Mouse (Mus musculus) layer of hippocampus, adult 8-10 months (tissue): Measurements from ENCODE around the gene Olfr320. TPM values are rescaled to one million over a fixed set of nuclear protein-coding genes. Genes with fewer than 3 reads are reported as not detected.

Experiments
- total RNA-seq, 4 experiments: library from RNA; stranded (reverse); gene quantifications; 2 replicates each; pipeline ENCODE4 v1.2.4; 2022

Gene Olfr320
- total RNA-seq, 4 experiments from 2014 or later: not detected

Other genes starting within 250 kb of the Olfr320 start
- gene Gm12253, start 248.5 kb upstream of the Olfr320 start, total RNA-seq: not detected
- not detected for gene Lypd9, start 228.2 kb upstream of the Olfr320 start, total RNA-seq
- not detected for gene Olfr30, start 218.8 kb upstream of the Olfr320 start, total RNA-seq
- gene Olfr332, start 188.5 kb upstream of the Olfr320 start, total RNA-seq: not detected
- not detected for gene Olfr331, start 178.5 kb upstream of the Olfr320 start, total RNA-seq
- not detected for gene Olfr330, start 146.3 kb upstream of the Olfr320 start, total RNA-seq
- not detected for gene Olfr329-ps, start 134.7 kb upstream of the Olfr320 start, total RNA-seq
- gene Olfr328, start 125.5 kb upstream of the Olfr320 start, total RNA-seq: under 1 TPM; 0.11 to 0.35 (median 0.23) TPM
- gene Olfr224, start 110.5 kb upstream of the Olfr320 start, total RNA-seq: not detected
- gene Olfr325, start 103.4 kb upstream of the Olfr320 start, total RNA-seq: not detected
- not detected for gene Olfr324, start 86.0 kb upstream of the Olfr320 start, total RNA-seq
- not detected for gene 2210407C18Rik, start 65.0 kb upstream of the Olfr320 start, total RNA-seq
- not detected for gene Olfr323, start 50.6 kb upstream of the Olfr320 start, total RNA-seq
- gene Trim58, start 40.6 kb upstream of the Olfr320 start, total RNA-seq: under 1 TPM in 2 of 4 experiments, not detected in 2; 0.14 to 0.19 TPM
- not detected for gene Olfr322, start 22.3 kb upstream of the Olfr320 start, total RNA-seq
- gene Olfr319, start 18.1 kb downstream of the Olfr320 start, total RNA-seq: under 1 TPM in 1 of 4 experiments, not detected in 3; 0.43 TPM
- under 1 TPM in 2 of 4 experiments, not detected in 2; 0.09 to 0.16 TPM for gene Olfr318, start 42.9 kb downstream of the Olfr320 start, total RNA-seq
- gene Olfr317, start 58.1 kb downstream of the Olfr320 start, total RNA-seq: under 1 TPM in 3 of 4 experiments, not detected in 1; 0.19 to 0.76 (median 0.43) TPM
- 1 to 10 TPM in 2 of 4 experiments, under 1 TPM in 2; 0.59 to 1.8 (median 1.2) TPM for gene Olfr316, start 71.6 kb downstream of the Olfr320 start, total RNA-seq
- gene Olfr315, start 92.1 kb downstream of the Olfr320 start, total RNA-seq: not detected
- gene Olfr314, start 101.9 kb downstream of the Olfr320 start, total RNA-seq: not detected
- gene Fam183b, start 120.9 kb downstream of the Olfr320 start, total RNA-seq: 1 to 10 TPM; 5.4 to 7.7 (median 6.4) TPM
- gene Olfr313, start 133.9 kb downstream of the Olfr320 start, total RNA-seq: not detected
- gene Olfr312, start 148.1 kb downstream of the Olfr320 start, total RNA-seq: not detected
- gene Olfr311, start 158.2 kb downstream of the Olfr320 start, total RNA-seq: not detected
- 10 to 100 TPM; 15.8 to 24.2 (median 21.4) TPM for gene Gm12258, start 166.1 kb downstream of the Olfr320 start, total RNA-seq
- 10 to 100 TPM in 3 of 4 experiments, 1 to 10 TPM in 1; 7.1 to 14.0 (median 12.1) TPM for gene 2810021J22Rik, start 186.1 kb downstream of the Olfr320 start, total RNA-seq
- gene Zfp39, start 223.1 kb downstream of the Olfr320 start, total RNA-seq: 10 to 100 TPM in 2 of 4 experiments, 1 to 10 TPM in 2; 9.0 to 10.2 (median 9.8) TPM
- under 1 TPM in 1 of 4 experiments, not detected in 3; 0.14 TPM for gene Btnl10, start 236.8 kb downstream of the Olfr320 start, total RNA-seq